Mouse (Mus musculus) megakaryocyte, embryonic 14.5 days (primary cell): Measurements from ENCODE around the gene Peg10. TPM values are rescaled to one million over a fixed set of nuclear protein-coding genes. Genes with fewer than 3 reads are reported as not detected.

Experiments
- H3K27me3 ChIP-seq: replicated peaks from 2 replicates; pipeline ENCODE3; 2012; ENCODE audit warnings: inconsistent platforms
- H3K36me3 ChIP-seq: replicated peaks from 2 replicates; pipeline ENCODE3; 2012; ENCODE audit warnings: low read length, inconsistent platforms, mixed read lengths
- H3K4me1 ChIP-seq: 2 replicates; pipeline ENCODE4 v1.6.1; 2012; ENCODE audit warnings: inconsistent platforms
- H3K4me3 ChIP-seq: replicated peaks from 2 replicates; pipeline ENCODE3; 2012; ENCODE audit warnings: moderate library complexity, mild to moderate bottlenecking, inconsistent platforms
- H3K9me3 ChIP-seq: 2 replicates; pipeline ENCODE4 v1.6.1; 2012; ENCODE audit warnings: inconsistent platforms
- FLI1 ChIP-seq: IDR thresholded peaks from 2 replicates; pipeline ENCODE4 v1.6.1; 2012; ENCODE audit warnings: low read length, inconsistent platforms, mixed read lengths
- GATA1 ChIP-seq: IDR thresholded peaks from 3 replicates; pipeline ENCODE4 v1.6.1; 2012; ENCODE audit warnings: mixed read lengths, low read length, inconsistent platforms, borderline replicate concordance
- polyA plus RNA-seq: library from polyadenylated mRNA; stranded (reverse); fragments of >175 nt; gene quantifications from 2 replicates; pipeline ENCODE4 v1.2.3, GENCODE M21; 2012; ENCODE audit warnings: low replicate concordance; ENCODE audit not compliant: insufficient read depth

The Peg10 gene
- 1.6 and 11.0 TPM in 2 replicates for polyA plus RNA-seq

DNA sequence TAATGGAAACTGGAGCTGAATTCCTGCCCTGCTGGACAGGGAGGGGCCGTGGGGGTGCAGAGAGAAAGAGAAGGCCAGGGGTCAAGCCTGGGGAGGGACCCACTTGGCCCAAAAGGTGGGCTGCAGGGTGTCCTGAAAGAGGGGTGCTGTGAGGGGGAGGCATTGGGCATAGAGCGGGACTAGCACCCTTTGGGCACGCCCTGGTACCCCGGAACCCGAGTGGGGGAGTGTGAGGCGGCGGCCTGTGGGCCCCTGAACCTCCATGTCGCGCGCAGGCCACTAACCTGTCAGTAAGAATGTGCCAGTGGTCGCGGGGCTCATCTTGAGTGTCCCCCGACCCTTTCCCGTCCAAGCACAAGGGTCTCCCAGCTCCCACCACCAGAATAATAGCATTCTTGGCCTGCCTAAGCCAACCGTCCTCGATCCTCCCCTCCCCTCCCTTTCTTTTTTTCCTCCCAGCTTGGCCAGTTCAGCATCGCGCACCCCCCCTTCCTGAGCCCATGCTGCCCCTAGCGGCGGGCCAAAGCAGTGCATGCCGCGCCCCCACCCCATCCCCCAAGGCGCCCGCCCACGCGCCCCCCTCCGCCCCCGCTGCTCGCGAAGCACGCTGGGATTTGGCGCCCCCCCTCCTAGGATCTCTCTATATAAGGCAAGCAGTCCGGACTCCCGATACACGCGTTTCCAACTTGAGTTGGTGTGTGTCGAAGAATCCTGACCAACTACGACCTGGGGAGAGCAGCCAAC is at the start of gene Peg10, which contains the start of gene Sgce:
Gene Peg10 (plus strand): TSS at position 611 of the 744 bp plus-strand sequence.
Gene Sgce (minus strand): TSS at position 512 of the 744 bp plus-strand sequence.
- peaks cover 5% of the 10 kb centered on the region for H3K4me1 ChIP-seq
- no peaks in the 10 kb centered on the region for H3K27me3 ChIP-seq
- peaks cover 22% of the 10 kb centered on the region for H3K9me3 ChIP-seq
- H3K4me3 ChIP-seq: peak within 1 kb of the TSS; percentile 95
- TF ChIP-seq FLI1 (no peak), GATA1 (no peak)
- H3K36me3 ChIP-seq: no peaks in the 10 kb centered on the region

DNA sequence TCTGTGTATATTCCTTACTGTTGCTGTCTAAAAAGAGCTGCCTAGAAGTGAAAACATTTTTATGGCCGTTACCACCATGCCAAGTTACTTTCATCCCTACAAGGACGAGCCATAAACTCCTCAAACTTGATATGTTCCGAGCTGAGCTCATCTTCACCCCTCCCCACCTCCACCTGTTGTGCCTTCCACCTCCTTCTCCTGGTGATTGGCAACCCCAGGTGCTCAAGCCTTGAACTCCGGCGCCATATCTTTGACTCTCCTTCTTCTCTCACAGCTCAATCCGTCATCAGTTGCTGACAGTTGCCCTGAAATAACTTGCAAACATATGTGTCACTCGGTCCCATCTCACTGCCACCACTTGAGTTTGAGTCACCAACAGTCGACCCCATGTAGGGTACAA is 45.5 kb upstream of the Peg10 start:
- peaks cover 12% of the 10 kb centered on the region for H3K36me3 ChIP-seq
- peaks cover 16% of the 10 kb centered on the region for H3K4me1 ChIP-seq
- H3K9me3 ChIP-seq: no peaks in the 10 kb centered on the region
- no peak overlapping the region for H3K4me3 ChIP-seq
- H3K27me3 ChIP-seq: no peaks in the 10 kb centered on the region
- TF ChIP-seq GATA1: no peak
- TF ChIP-seq FLI1: no peak

DNA sequence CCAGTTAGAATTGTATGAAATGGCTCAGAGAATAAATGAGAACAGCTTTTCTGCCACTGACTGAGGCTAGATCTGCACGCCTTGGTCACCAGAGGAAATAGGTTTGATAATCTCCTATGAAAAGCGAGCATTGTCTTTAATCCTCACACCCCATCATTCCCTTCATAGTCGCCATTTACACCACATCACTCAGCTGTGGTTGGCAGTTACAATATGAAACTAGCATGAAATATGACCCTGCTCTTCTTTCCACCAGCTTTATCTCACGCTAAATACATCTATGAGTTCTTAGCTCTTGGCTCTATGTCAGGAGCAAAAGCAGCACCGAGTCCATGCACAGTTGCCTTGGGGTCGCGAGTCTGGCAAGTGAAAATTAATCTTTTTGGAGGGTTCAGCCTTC is 43.2 kb upstream of the Peg10 start:
- H3K4me1 ChIP-seq: peaks cover 22% of the 10 kb centered on the region
- H3K9me3 ChIP-seq: no peaks in the 10 kb centered on the region
- H3K4me3 ChIP-seq: no peak overlapping the region
- no peak for TF ChIP-seq GATA1
- no peak for TF ChIP-seq FLI1
- peaks cover 12% of the 10 kb centered on the region for H3K36me3 ChIP-seq
- no peaks in the 10 kb centered on the region for H3K27me3 ChIP-seq

DNA sequence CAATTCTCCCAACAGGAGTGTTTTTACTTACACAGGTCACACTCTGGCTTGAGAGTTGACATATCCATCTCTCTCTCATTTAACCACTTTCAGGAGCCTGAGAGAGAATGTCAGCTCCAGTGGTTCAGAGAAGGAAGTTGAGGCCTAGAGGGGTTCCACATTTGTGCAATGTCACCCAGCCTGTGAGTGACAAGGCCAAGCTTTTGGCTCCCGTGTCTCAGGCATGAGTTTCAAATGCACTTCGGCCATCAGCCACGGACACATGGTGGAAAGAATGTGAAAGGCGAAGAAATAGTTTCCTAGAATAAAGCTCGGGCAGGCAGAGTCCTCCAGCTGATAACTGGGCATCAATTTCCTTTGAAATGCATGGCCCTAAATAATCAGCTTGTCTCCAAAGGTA is 40.7 kb upstream of the Peg10 start:
- peaks cover 28% of the 10 kb centered on the region for H3K4me1 ChIP-seq
- no peaks in the 10 kb centered on the region for H3K9me3 ChIP-seq
- TF ChIP-seq GATA1: no peak
- no peak for TF ChIP-seq FLI1
- H3K4me3 ChIP-seq: no peak overlapping the region
- no peaks in the 10 kb centered on the region for H3K27me3 ChIP-seq
- H3K36me3 ChIP-seq: peaks cover 12% of the 10 kb centered on the region

DNA sequence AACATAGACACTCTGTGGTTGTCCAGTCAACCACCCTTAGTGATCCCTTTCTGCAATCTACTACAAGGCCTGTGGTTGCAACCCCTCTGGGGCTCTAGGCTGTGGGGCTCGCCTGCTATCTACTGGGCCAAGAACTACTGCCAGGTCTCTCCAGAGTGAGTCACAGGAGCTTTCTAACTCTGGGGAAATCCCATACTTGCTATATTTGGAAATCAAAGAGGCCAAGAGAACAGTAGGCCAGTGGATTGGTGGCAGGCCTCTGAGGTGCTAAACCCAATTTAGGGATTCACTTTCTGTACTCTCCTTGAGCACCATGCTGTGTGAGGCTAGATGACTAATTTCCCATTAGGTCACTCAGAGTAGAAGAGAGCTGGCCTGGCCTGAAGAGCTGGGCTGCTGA is 38.1 kb upstream of the Peg10 start:
- Histone ChIP-seq H3K36me3 (no peaks in the 10 kb centered on the region), H3K4me3 (no peak overlapping the region), H3K9me3 (no peaks in the 10 kb centered on the region), H3K27me3 (no peaks in the 10 kb centered on the region), H3K4me1 (peaks cover 24% of the 10 kb centered on the region)
- TF ChIP-seq FLI1: no peak
- TF ChIP-seq GATA1: no peak

DNA sequence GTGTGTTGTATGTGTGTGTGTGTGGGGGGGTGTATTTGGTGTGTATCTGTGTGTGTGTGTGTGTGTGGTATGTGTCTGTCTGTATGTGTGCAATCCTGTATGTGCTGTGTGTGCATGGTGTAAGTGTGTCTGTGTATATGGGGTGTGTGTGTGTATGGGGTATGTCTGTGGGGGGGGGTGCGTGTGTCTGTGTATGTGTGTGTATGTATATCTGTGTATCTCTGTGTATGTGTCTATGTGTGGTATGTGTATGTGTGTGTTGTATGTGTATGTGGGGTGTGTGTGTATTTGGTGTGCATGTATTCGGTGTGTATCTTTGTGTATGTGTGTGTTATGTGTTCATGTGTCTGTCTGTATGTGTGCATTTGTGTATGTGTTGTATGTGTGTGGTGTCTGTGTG is 30.9 kb upstream of the Peg10 start:
- no peaks in the 10 kb centered on the region for H3K9me3 ChIP-seq
- H3K4me1 ChIP-seq: peaks cover 13% of the 10 kb centered on the region
- H3K27me3 ChIP-seq: no peaks in the 10 kb centered on the region
- TF ChIP-seq FLI1 (no peak), GATA1 (no peak)
- no peak overlapping the region for H3K4me3 ChIP-seq
- H3K36me3 ChIP-seq: no peaks in the 10 kb centered on the region

DNA sequence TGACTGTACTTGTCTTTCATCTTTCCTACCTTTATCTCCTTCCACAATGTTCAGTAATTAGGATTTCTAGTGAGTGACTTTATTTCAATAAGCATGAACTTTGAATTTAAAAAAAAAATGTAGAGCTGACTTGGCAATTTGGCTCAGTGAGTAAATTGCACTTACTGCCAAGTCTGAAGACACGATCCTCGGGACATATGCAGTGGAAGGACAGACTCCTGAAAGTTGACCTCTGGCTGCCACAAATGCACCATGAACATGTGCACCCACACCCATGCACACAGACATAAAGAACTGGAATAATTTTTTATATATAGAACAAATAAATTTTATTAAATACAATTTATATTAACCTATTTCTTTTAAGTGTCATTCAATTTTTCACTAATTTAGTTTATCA is 29.8 kb upstream of the Peg10 start:
- no peak for TF ChIP-seq GATA1
- Histone ChIP-seq H3K9me3 (no peaks in the 10 kb centered on the region), H3K4me1 (peaks cover 16% of the 10 kb centered on the region), H3K4me3 (no peak overlapping the region), H3K36me3 (no peaks in the 10 kb centered on the region), H3K27me3 (no peaks in the 10 kb centered on the region)

DNA sequence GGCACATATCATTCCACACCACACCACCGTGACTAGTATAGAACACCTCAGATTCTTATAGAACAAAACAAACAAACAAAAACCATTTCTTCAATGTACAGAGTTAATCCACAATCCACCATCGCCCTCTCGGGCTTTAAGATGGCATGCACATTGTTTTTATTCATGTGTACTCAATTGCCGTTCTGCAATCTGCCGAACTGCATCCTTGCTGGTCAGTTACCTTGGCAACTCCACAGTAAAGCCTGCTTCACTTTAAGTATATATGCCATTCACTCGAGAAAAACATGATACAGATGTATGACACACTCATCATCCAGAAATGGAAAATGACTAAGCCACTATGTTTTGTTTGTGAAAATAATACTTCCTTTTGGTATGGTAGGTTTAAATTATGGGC is 25.0 kb upstream of the Peg10 start:
- no peaks in the 10 kb centered on the region for H3K27me3 ChIP-seq
- H3K4me3 ChIP-seq: no peak overlapping the region
- TF ChIP-seq FLI1 (no peak), GATA1 (no peak)
- peaks cover 17% of the 10 kb centered on the region for H3K4me1 ChIP-seq
- no peaks in the 10 kb centered on the region for H3K9me3 ChIP-seq
- H3K36me3 ChIP-seq: no peaks in the 10 kb centered on the region

DNA sequence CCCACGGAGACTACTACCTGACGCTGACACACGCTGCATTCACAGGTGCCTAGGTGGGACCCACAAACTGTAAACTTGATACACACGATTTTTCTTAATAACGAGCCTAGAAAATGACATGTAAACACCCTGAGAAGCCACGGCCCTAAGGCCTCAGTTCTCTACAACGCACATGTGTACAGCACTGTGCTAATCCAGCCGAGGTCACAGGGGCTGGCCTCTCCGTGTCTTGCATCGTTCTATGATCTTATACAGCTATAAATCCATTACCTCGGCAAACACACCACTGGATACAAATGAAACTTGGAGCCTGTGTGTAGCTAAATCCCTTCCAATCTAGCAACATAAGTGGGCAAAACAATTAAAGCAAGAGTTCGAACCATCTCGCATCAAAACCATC is 24.4 kb upstream of the Peg10 start:
- H3K9me3 ChIP-seq: no peaks in the 10 kb centered on the region
- no peaks in the 10 kb centered on the region for H3K36me3 ChIP-seq
- H3K4me1 ChIP-seq: peaks cover 20% of the 10 kb centered on the region
- no peak overlapping the region for H3K4me3 ChIP-seq
- H3K27me3 ChIP-seq: no peaks in the 10 kb centered on the region
- no peak for TF ChIP-seq FLI1

DNA sequence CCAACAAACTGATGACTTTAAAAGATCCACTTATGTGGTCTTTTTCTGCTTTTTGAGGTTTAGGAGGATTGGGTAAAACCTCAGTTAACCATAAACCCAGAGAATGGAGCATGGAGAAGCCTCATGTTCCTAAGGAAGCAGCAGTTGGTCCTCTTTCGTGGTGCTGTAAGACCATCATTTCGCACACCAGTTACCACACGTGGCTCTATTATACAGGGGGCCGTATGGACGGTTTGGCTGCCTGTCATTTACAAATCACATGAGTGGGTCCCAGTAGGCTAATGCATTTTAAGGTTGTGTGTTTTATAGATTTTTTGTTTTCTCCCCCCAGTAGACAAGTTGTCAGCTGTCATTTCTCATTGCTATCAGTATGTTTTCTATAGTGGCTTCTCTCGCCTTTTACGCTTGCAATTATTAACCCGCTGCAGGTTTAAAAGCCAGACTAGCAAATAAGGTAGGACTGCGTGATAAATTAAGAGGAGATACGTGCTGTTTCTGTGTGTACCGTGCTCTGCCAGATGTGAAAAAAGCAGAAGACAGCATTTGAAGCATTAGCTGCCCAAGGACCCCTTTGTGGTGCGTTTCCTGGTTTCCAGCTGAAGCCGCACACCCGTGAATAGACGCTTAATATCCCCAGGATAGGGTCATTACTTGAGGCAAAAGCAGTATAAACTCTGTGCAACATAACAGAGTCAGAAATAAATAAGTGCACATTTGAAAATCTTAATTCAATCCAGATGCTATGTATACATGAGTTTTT is 22.9 kb upstream of the Peg10 start:
- TF ChIP-seq GATA1 (no peak), FLI1 (no peak)
- H3K4me1 ChIP-seq: peaks cover 29% of the 10 kb centered on the region
- H3K36me3 ChIP-seq: no peaks in the 10 kb centered on the region
- H3K9me3 ChIP-seq: no peaks in the 10 kb centered on the region
- no peak overlapping the region for H3K4me3 ChIP-seq
- H3K27me3 ChIP-seq: no peaks in the 10 kb centered on the region
